8 mouse cellular contexts compared by ENCODE assay signal in genomic region chr5:38318966-38319786, GRCm38 (mm10). TPM values are rescaled to one million over a fixed set of nuclear protein-coding genes. Genes with fewer than 3 reads are reported as not detected.
A peak's percentile ranks its signal among the peaks of the same experiment; 100 is the strongest.
DNase-seq lines count a peak whose midpoint lies in the region; ATAC-seq and TF ChIP-seq lines count a peak whose summit lies in the region.
"Had no signal": no experiment of that assay in that cellular context is flagged by ENCODE, and none has a peak within 500 bp of the region (broad histone marks: within the 10 kb centered on the region; RNA-seq: fewer than 3 reads in every experiment).

Drd5 (plus strand) TSS chr5:38319367.

- H3K27me3 ChIP-seq in embryonic facial prominence, embryonic 14.5 days (replicated peaks; ENCODE audit: control insufficient read depth, insufficient read depth, low read length), result peaks cover 44% of the 10 kb centered on the region
- H3K27me3 ChIP-seq in intestine, embryonic 16.5 days (replicated peaks; ENCODE audit: control insufficient read depth, insufficient read depth, low read length), result peaks cover 41% of the 10 kb centered on the region

- H3K4me1 ChIP-seq in embryonic facial prominence, embryonic 14.5 days (ENCODE audit: control insufficient read depth, insufficient read depth, low read length), result no peaks in the 10 kb centered on the region
- H3K4me1 ChIP-seq in intestine, embryonic 16.5 days (ENCODE audit: control insufficient read depth, insufficient read depth, low read length), result no peaks in the 10 kb centered on the region

- peak within 1 kb of the TSS; percentile 51; the same call in 1 of the 2 replicates for H3K9ac ChIP-seq in embryonic facial prominence, embryonic 14.5 days (ENCODE audit: low read depth, low read length)
- H3K9ac ChIP-seq in intestine, embryonic 16.5 days (ENCODE audit: low read depth, low read length), result no peak within 1 kb of the TSS

- H3K27ac ChIP-seq in left cerebral cortex, adult 2 months, result no peak within 1 kb of the TSS
- no peak within 1 kb of the TSS for H3K27ac ChIP-seq in embryonic facial prominence, embryonic 14.5 days (replicated peaks; ENCODE audit: low read depth, low read length)
- H3K27ac ChIP-seq in intestine, embryonic 16.5 days (ENCODE audit: low read length), result no peak within 1 kb of the TSS

- peak; percentile 44; the same call in 1 of the 2 replicates for ATAC-seq in embryonic facial prominence, embryonic 14.5 days (ENCODE audit: low read depth)
- ATAC-seq in intestine, embryonic 16.5 days, result no peak

- H3K36me3 ChIP-seq in embryonic facial prominence, embryonic 14.5 days (ENCODE audit: control insufficient read depth, insufficient read depth, low read length), result no peaks in the 10 kb centered on the region
- H3K36me3 ChIP-seq in intestine, embryonic 16.5 days (ENCODE audit: control insufficient read depth, insufficient read depth, low read length), result no peaks in the 10 kb centered on the region

- TF ChIP-seq CTCF in left cerebral cortex, adult 2 months (IDR thresholded peaks at IDR 0.05), result no peak

- 2% methylated on average over 25 of the region's 67 CpGs for WGBS in embryonic facial prominence, embryonic 14.5 days
- WGBS in intestine, embryonic 16.5 days, result 3% methylated on average over 67 of the region's 67 CpGs

- H3K4me2 ChIP-seq in embryonic facial prominence, embryonic 14.5 days (ENCODE audit: low read depth, low read length), result peak within 1 kb of the TSS; percentile 81
- peak within 1 kb of the TSS; percentile 49 for H3K4me2 ChIP-seq in intestine, embryonic 16.5 days (ENCODE audit: low read depth, low read length)

- H3K4me3 ChIP-seq in left cerebral cortex, adult 2 months, result peak within 1 kb of the TSS; percentile 38
- peak within 1 kb of the TSS; percentile 44 for H3K4me3 ChIP-seq in embryonic facial prominence, embryonic 14.5 days (ENCODE audit: low read depth, low read length)
- peak within 1 kb of the TSS; percentile 38 for H3K4me3 ChIP-seq in intestine, embryonic 16.5 days (ENCODE audit: low read length)

- intact Hi-C loops in left cerebral cortex, adult 2 months (cut with DNase I), result no loop called here

- H3K9me3 ChIP-seq in embryonic facial prominence, embryonic 14.5 days (ENCODE audit: control insufficient read depth, low read length), result peaks cover 6% of the 10 kb centered on the region; the same call in 1 of the 2 replicates
- H3K9me3 ChIP-seq in intestine, embryonic 16.5 days (ENCODE audit: control insufficient read depth, low read length), result no peaks in the 10 kb centered on the region

- DNase-seq in left cerebral cortex, adult 2 months (ENCODE audit: extremely low spot score in 1 of 2, low spot score in 2 of 2), result no peak
- no peak for DNase-seq in left cerebral cortex, adult 9 months (ENCODE audit: low spot score in 2 of 2)
- DNase-seq in embryonic facial prominence, embryonic 14.5 days (ENCODE audit: low spot score), result no peak
- peak; percentile 18 for DNase-seq in retina, embryonic 14.5 days (ENCODE audit: low spot score)
- no peak for DNase-seq in frontal cortex, postnatal 36 days (ENCODE audit: low spot score in 2 of 2)
- no peak for DNase-seq in T-cell, adult 2 months (ENCODE audit: low spot score)

RNA-seq across cellular contexts. Expression of gene Drd5, which starts in this region (rescaled TPM):
- 1 to 10 TPM; 1.4 to 2.0 TPM for total RNA-seq in left cerebral cortex, adult 2 months (2021)
- not detected in 2 replicates for polyA plus RNA-seq in embryonic facial prominence, embryonic 14.5 days (2014; fragmentation: Nextera tagmentation; extraction: Ambion mirVana)
- not detected in 2 replicates for polyA plus RNA-seq in intestine, embryonic 16.5 days (2015; fragmentation: Nextera tagmentation; extraction: Ambion mirVana)
- total RNA-seq: hematopoietic stem cell, adult 5-6 weeks had no signal

Comparison
In these comparisons a context has a peak if more than half of its experiments do, and no peak if none do; other contexts are left out.
1. Peak in ATAC-seq, H3K4me3 ChIP-seq, H3K9ac ChIP-seq and H3K4me2 ChIP-seq in embryonic facial prominence, embryonic 14.5 days; RNA of the gene not detected or under 1 TPM.